Mouse (Mus musculus) MEL (cell line): ENCODE measurements around the gene Papola. TPM values are rescaled to one million over a fixed set of nuclear protein-coding genes. Genes with fewer than 3 reads are reported as not detected.
A peak's percentile ranks its signal among the peaks of the same experiment; 100 is the strongest.

Experiments used
- DNase-seq: peaks from one replicate; pipeline ENCODE4 v3.0.0; 2011; ENCODE audit warnings: low read depth, low spot score
- H3K27ac ChIP-seq: 2 replicates; pipeline ENCODE4 v1.5.1; 2012; ENCODE audit warnings: low read depth, mild to moderate bottlenecking, control low read depth, low read length, moderate library complexity; ENCODE audit not compliant: control insufficient read depth
- H3K27me3 ChIP-seq, 2 experiments: fragments of 150-350 bp in 1 of 2; sonication (generic) in 1 of 2; 2 replicates each; pipeline ENCODE4 v1.6.1; 2012; ENCODE audit warnings: low read length in 2 of 2, mild to moderate bottlenecking in 2 of 2, improper control_type of control experiment in 1 of 2, moderate library complexity in 1 of 2; ENCODE audit not compliant: insufficient read depth in 2 of 2, control insufficient read depth in 1 of 2
- H3K36me3 ChIP-seq, 2 experiments: 2 replicates each; pipeline ENCODE4 v1.6.1; 2012 to 2014; ENCODE audit warnings: low read length in 2 of 2, improper control_type of control experiment in 1 of 2, inconsistent platforms in 1 of 2, mild to moderate bottlenecking in 1 of 2; ENCODE audit not compliant: insufficient read depth in 2 of 2, control insufficient read depth in 1 of 2
- H3K4me1 ChIP-seq, 2 experiments: fragments of 150-350 bp in 1 of 2; sonication (generic) in 1 of 2; 2 replicates each; pipeline ENCODE4 v1.6.1; 2012; ENCODE audit warnings: low read length in 2 of 2, improper control_type of control experiment in 1 of 2, mild to moderate bottlenecking in 1 of 2; ENCODE audit not compliant: insufficient read depth in 2 of 2, control insufficient read depth in 1 of 2
- H3K4me3 ChIP-seq, 2 experiments: fragments of 150-350 bp in 1 of 2; sonication (generic) in 1 of 2; 2 replicates each; pipeline ENCODE4 v1.5.1; 2012; ENCODE audit warnings: low read depth in 2 of 2, low read length in 2 of 2, mild to moderate bottlenecking in 2 of 2, moderate library complexity in 2 of 2, control low read depth in 1 of 2, improper control_type of control experiment in 1 of 2; ENCODE audit not compliant: control insufficient read depth in 1 of 2, insufficient read depth in 1 of 2
- H3K79me2 ChIP-seq: 2 replicates; pipeline ENCODE4 v1.6.1; 2012; ENCODE audit warnings: mild to moderate bottlenecking, low read length, moderate library complexity; ENCODE audit not compliant: control insufficient read depth, poor library complexity, insufficient read depth
- H3K9ac ChIP-seq: 2 replicates; pipeline ENCODE4 v1.6.1; 2012; ENCODE audit warnings: low read depth, mild to moderate bottlenecking, control low read depth, low read length, moderate library complexity; ENCODE audit not compliant: control insufficient read depth, poor library complexity, severe bottlenecking
- H3K9me3 ChIP-seq: fragments of 150-350 bp; sonication (generic); replicated peaks from 2 replicates; pipeline ENCODE4 v1.6.1; 2012; ENCODE audit warnings: mild to moderate bottlenecking, low read length, improper control_type of control experiment, moderate library complexity; ENCODE audit not compliant: insufficient read depth
- BHLHE40 ChIP-seq: IDR thresholded peaks from 2 replicates; pipeline ENCODE4 v1.6.1; 2012; ENCODE audit warnings: low read depth, mild to moderate bottlenecking, inconsistent platforms, low read length, improper control_type of control experiment, borderline replicate concordance
- CHD1 ChIP-seq: IDR thresholded peaks from 2 replicates; pipeline ENCODE4 v1.6.1; 2012; ENCODE audit warnings: low read depth, mild to moderate bottlenecking, inconsistent platforms, low read length, improper control_type of control experiment
- CTCF ChIP-seq, 3 experiments: IDR thresholded peaks in 2 of 3; conservative IDR thresholded peaks in 1 of 3; 2 replicates each; pipeline ENCODE4 v1.5.1; 2011 to 2012; ENCODE audit warnings: low read length in 3 of 3, low read depth in 2 of 3, mild to moderate bottlenecking in 2 of 3, improper control_type of control experiment in 1 of 3, inconsistent platforms in 1 of 3, mixed read lengths in 1 of 3, moderate library complexity in 1 of 3; ENCODE audit not compliant: control insufficient read depth in 1 of 3, insufficient read depth in 1 of 3, poor library complexity in 1 of 3, severe bottlenecking in 1 of 3
- E2F4 ChIP-seq: IDR thresholded peaks from 2 replicates; pipeline ENCODE4 v1.6.1; 2011; ENCODE audit warnings: low read depth, low read length, improper control_type of control experiment, borderline replicate concordance
- ETS1 ChIP-seq: IDR thresholded peaks from 2 replicates; pipeline ENCODE4 v1.6.1; 2012; ENCODE audit warnings: low read depth, mild to moderate bottlenecking, inconsistent platforms, low read length, improper control_type of control experiment, moderate library complexity
- GABPA ChIP-seq: IDR thresholded peaks from 2 replicates; pipeline ENCODE4 v1.6.1; 2012; ENCODE audit warnings: low read depth, mild to moderate bottlenecking, inconsistent platforms, low read length, improper control_type of control experiment, moderate library complexity
- GATA1 ChIP-seq: IDR thresholded peaks from 2 replicates; pipeline ENCODE4 v1.6.1; 2011; ENCODE audit warnings: low read depth, low read length, improper control_type of control experiment
- JUND ChIP-seq: IDR thresholded peaks from 2 replicates; pipeline ENCODE4 v1.6.1; 2011; ENCODE audit warnings: low read depth, mild to moderate bottlenecking, improper control_type of control experiment, low read length
- KAT2A ChIP-seq: conservative IDR thresholded peaks from 2 replicates; pipeline ENCODE4 v1.6.1; 2012; ENCODE audit warnings: low read depth, low read length, improper control_type of control experiment, inconsistent platforms
- MAFK ChIP-seq: IDR thresholded peaks from 2 replicates; pipeline ENCODE4 v1.6.1; 2011; ENCODE audit warnings: low read depth, mild to moderate bottlenecking, low read length, improper control_type of control experiment, borderline replicate concordance
- MAZ ChIP-seq: IDR thresholded peaks from 2 replicates; pipeline ENCODE4 v1.6.1; 2012; ENCODE audit warnings: low read depth, mild to moderate bottlenecking, inconsistent platforms, low read length, improper control_type of control experiment
- MEF2A ChIP-seq: IDR thresholded peaks from 2 replicates; pipeline ENCODE4 v1.6.1; 2014; ENCODE audit warnings: low read depth, mild to moderate bottlenecking, inconsistent platforms, low read length, improper control_type of control experiment; ENCODE audit not compliant: poor library complexity, insufficient replicate concordance, severe bottlenecking; ENCODE audit errors: extremely low read depth
- MXI1 ChIP-seq: IDR thresholded peaks from 2 replicates; pipeline ENCODE4 v1.6.1; 2011; ENCODE audit warnings: mild to moderate bottlenecking, low read depth, low read length, improper control_type of control experiment
- MYB ChIP-seq: IDR thresholded peaks from 2 replicates; pipeline ENCODE4 v1.6.1; 2011; ENCODE audit warnings: mild to moderate bottlenecking, low read depth, low read length, improper control_type of control experiment
- NELFE ChIP-seq: IDR thresholded peaks from 2 replicates; pipeline ENCODE4 v1.6.1; 2011; ENCODE audit warnings: low read depth, low read length, improper control_type of control experiment
- NRF1 ChIP-seq: IDR thresholded peaks from 2 replicates; pipeline ENCODE4 v1.6.1; 2014; ENCODE audit warnings: low read depth, mild to moderate bottlenecking, inconsistent platforms, low read length, improper control_type of control experiment, moderate library complexity; ENCODE audit not compliant: poor library complexity, insufficient read depth, severe bottlenecking
- POLR2A ChIP-seq, 2 experiments: IDR thresholded peaks; 2 replicates each; pipeline ENCODE4 v1.6.1; 2011 to 2012; ENCODE audit warnings: low read length in 2 of 2, mild to moderate bottlenecking in 2 of 2, control low read depth in 1 of 2, improper control_type of control experiment in 1 of 2, low read depth in 1 of 2, moderate library complexity in 1 of 2; ENCODE audit not compliant: control insufficient read depth in 1 of 2, insufficient read depth in 1 of 2, poor library complexity in 1 of 2
- POLR2AphosphoS2 ChIP-seq: IDR thresholded peaks from 2 replicates; pipeline ENCODE4 v1.6.1; 2011; ENCODE audit warnings: low read length, improper control_type of control experiment
- RCOR1 ChIP-seq: IDR thresholded peaks from 2 replicates; pipeline ENCODE4 v1.6.1; 2012; ENCODE audit warnings: low read depth, mild to moderate bottlenecking, inconsistent platforms, low read length, improper control_type of control experiment
- SIN3A ChIP-seq: IDR thresholded peaks from 2 replicates; pipeline ENCODE4 v1.6.1; 2012; ENCODE audit warnings: low read length, improper control_type of control experiment, inconsistent platforms
- TBP ChIP-seq: IDR thresholded peaks from 2 replicates; pipeline ENCODE4 v1.8.0; 2011; ENCODE audit warnings: low read depth, low read length, improper control_type of control experiment
- TCF12 ChIP-seq: IDR thresholded peaks from 2 replicates; pipeline ENCODE4 v1.6.1; 2014; ENCODE audit warnings: low read depth, mild to moderate bottlenecking, inconsistent platforms, low read length, improper control_type of control experiment, moderate library complexity
- USF2 ChIP-seq, 2 experiments: IDR thresholded peaks; 2 replicates each; pipeline ENCODE4 v1.6.1; 2011 to 2012; ENCODE audit warnings: improper control_type of control experiment in 2 of 2, low read length in 2 of 2, borderline replicate concordance in 1 of 2, inconsistent platforms in 1 of 2, low read depth in 1 of 2, mild to moderate bottlenecking in 1 of 2; ENCODE audit not compliant: insufficient read depth in 1 of 2
- ZC3H11A ChIP-seq: IDR thresholded peaks from 2 replicates; pipeline ENCODE4 v1.6.1; 2012; ENCODE audit warnings: low read depth, mild to moderate bottlenecking, inconsistent platforms, low read length, improper control_type of control experiment
- ZKSCAN1 ChIP-seq: IDR thresholded peaks from 2 replicates; pipeline ENCODE4 v1.6.1; 2012; ENCODE audit warnings: low read depth, mild to moderate bottlenecking, inconsistent platforms, low read length, improper control_type of control experiment, moderate library complexity
- ZNF384 ChIP-seq: IDR thresholded peaks from 2 replicates; pipeline ENCODE4 v1.6.1; 2012; ENCODE audit warnings: low read depth, mild to moderate bottlenecking, inconsistent platforms, low read length, improper control_type of control experiment
- polyA plus RNA-seq, 2 experiments: library from polyadenylated mRNA; stranded (reverse) in 1 of 2; unstranded in 1 of 2; fragments of >175 nt in 1 of 2; fragments of >200 nt in 1 of 2; gene quantifications; 2 replicates each; pipeline versions ENCODE4 v1.2.1 to v1.2.4; 2012; ENCODE audit warnings: low replicate concordance in 2 of 2, low read depth in 1 of 2; ENCODE audit not compliant: insufficient read length in 2 of 2, insufficient read depth in 1 of 2, missing spikeins in 1 of 2
- total RNA-seq: library from RNA; depleted of rRNA; stranded (reverse); fragments of 300-350 nt; gene quantifications from 2 replicates; pipeline ENCODE4 v1.2.3, GENCODE M21; 2012

The Papola gene
- total and polyA plus RNA-seq, 3 experiments = 144 to 329 (median 193) TPM

GRCm38 (mm10) chr12:105784196-105784999 lies at the start of gene Papola (continued):
- peak; percentile 25; the same call in 1 of the 2 replicates for TF ChIP-seq ETS1
- TF ChIP-seq ZKSCAN1 = no peak
- TF ChIP-seq POLR2AphosphoS2 = peak; percentile 79; the same call in 1 of the 2 replicates
- TF ChIP-seq POLR2A (IDR thresholded peaks at IDR 0.05; ENCODE audit: control insufficient read depth in 1 of 2, insufficient read depth in 1 of 2, low read depth in 1 of 2, low read length in 2 of 2, poor library complexity in 1 of 2) = peak; percentile 41 to 89
- no peak for TF ChIP-seq GABPA

DNA sequence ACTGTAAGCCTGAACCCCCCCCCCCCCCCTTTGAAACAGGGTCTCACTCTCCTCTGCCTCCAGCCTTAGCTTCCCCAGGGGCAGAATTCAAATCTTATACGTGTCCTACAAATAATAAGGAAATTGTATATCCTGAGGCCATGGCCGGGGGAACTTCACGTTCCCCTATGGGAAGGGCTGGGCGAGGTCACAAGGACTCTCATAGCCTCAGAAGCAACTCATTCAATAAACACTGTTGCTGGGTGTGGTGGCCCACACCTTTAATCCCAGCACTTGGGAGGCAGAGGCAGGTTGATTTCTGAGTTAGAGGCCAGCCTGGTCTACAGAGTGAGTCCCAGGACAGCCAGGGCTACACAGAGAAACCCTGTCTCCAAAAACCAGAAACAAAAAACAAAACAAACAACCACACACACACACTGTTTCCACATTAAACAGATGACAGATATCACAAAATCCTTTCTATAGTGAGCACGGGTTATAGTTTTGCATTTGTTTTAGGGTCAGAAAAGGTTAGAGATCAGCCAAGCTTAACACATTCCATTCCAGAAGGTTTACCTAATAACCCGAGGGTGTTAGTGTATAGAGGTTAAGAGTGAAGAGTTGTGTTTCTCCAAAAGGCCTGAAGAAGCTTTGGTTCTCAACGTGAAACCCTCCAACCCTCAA lies 49.1 kb upstream of the Papola start:
- Histone ChIP-seq H3K9ac (no peak overlapping the region), H3K36me3 (peaks cover 0 to 12% of the 10 kb centered on the region in 2 experiments; a peak in 2 of 4 replicates), H3K27me3 (no peaks in the 10 kb centered on the region), H3K4me1 (peaks cover 6 to 16% of the 10 kb centered on the region in 2 experiments), H3K79me2 (no peaks in the 10 kb centered on the region), H3K27ac (no peak overlapping the region), H3K9me3 (no peaks in the 10 kb centered on the region), H3K4me3 (no peak overlapping the region)
- no peak for TF ChIP-seq MAZ
- no peak for TF ChIP-seq E2F4
- no peak for TF ChIP-seq GATA1
- TF ChIP-seq ZC3H11A = no peak
- TF ChIP-seq ZNF384 = no peak
- TF ChIP-seq MYB = no peak
- TF ChIP-seq CTCF (IDR thresholded peaks at IDR 0.05 in 2 of 3, conservative IDR thresholded peaks at IDR 0.05 in 1 of 3; ENCODE audit: control insufficient read depth in 1 of 3, insufficient read depth in 1 of 3, low read depth in 2 of 3, low read length in 3 of 3, poor library complexity in 1 of 3, severe bottlenecking in 1 of 3) = no peak
- TF ChIP-seq SIN3A = no peak
- no peak for TF ChIP-seq POLR2AphosphoS2
- no peak for TF ChIP-seq BHLHE40
- TF ChIP-seq KAT2A = no peak
- TF ChIP-seq JUND = no peak
- DNase-seq = no peak

DNA sequence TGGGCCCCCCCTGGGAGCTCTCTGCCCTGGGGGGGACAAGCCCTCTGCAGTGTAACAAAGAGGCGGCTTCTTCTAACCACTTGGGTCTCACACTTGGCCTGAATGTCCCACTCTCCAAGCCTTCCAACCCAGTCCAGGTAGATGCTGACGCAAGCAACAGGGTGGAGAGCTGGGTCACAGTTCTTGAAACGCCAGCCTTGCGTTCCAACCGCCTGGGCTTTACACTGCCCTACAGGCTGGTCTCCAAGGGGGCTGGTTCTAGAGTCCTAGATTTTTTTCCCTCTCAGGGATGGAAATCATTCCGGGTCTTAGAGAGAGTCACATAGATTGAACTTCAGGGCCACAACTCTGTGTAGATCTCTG lies 48.6 kb upstream of the Papola start:
- peaks cover 6 to 12% of the 10 kb centered on the region in 2 experiments for H3K4me1 ChIP-seq
- H3K79me2 ChIP-seq = no peaks in the 10 kb centered on the region
- DNase-seq = no peak

More for the DNA sequence above, 48.6 kb upstream of the Papola start:
- H3K27ac ChIP-seq = no peak overlapping the region
- no peak overlapping the region for H3K9ac ChIP-seq
- no peaks in the 10 kb centered on the region for H3K27me3 ChIP-seq
- H3K4me3 ChIP-seq = no peak overlapping the region
- TF ChIP-seq USF2 (IDR thresholded peaks at IDR 0.05; ENCODE audit: borderline replicate concordance in 1 of 2, insufficient read depth in 1 of 2, low read depth in 1 of 2, low read length in 2 of 2) = no peak
- TF ChIP-seq ETS1 = no peak
- no peak for TF ChIP-seq MEF2A
- no peak for TF ChIP-seq NRF1
- TF ChIP-seq MAFK = no peak
- TF ChIP-seq NELFE = no peak
- TF ChIP-seq CHD1 = no peak
- TF ChIP-seq TBP = no peak
- TF ChIP-seq MXI1 = no peak
- no peak for TF ChIP-seq E2F4
- no peak for TF ChIP-seq SIN3A
- no peak for TF ChIP-seq RCOR1
- no peak for TF ChIP-seq TCF12
- TF ChIP-seq KAT2A = no peak
- peaks cover 0 to 8% of the 10 kb centered on the region in 2 experiments; a peak in 2 of 4 replicates for H3K36me3 ChIP-seq
- no peaks in the 10 kb centered on the region for H3K9me3 ChIP-seq
